Mouse (Mus musculus) ES-Bruce4 (cell line): Measurements from ENCODE around the gene Rxra. TPM values are rescaled to one million over a fixed set of nuclear protein-coding genes. Genes with fewer than 3 reads are reported as not detected.

Experiments
- H3K27ac ChIP-seq: 2 replicates; pipeline ENCODE4 v1.5.1; 2012; ENCODE audit warnings: low read length, inconsistent platforms; ENCODE audit not compliant: insufficient read depth
- H3K27me3 ChIP-seq: 2 replicates; pipeline ENCODE4 v1.6.1; 2012; ENCODE audit warnings: mild to moderate bottlenecking, low read length, inconsistent platforms; ENCODE audit not compliant: control insufficient read depth, poor library complexity, insufficient read depth, severe bottlenecking
- H3K36me3 ChIP-seq: 2 replicates; pipeline ENCODE4 v1.6.1; 2012; ENCODE audit warnings: inconsistent platforms, mild to moderate bottlenecking, low read length, moderate library complexity; ENCODE audit not compliant: control insufficient read depth, poor library complexity, insufficient read depth, severe bottlenecking
- H3K4me1 ChIP-seq: one replicate; pipeline ENCODE4 v1.8.1; 2011; ENCODE audit warnings: low read length; ENCODE audit not compliant: control insufficient read depth, insufficient read depth
- H3K4me3 ChIP-seq: 2 replicates; pipeline ENCODE4 v1.5.1; 2011; ENCODE audit warnings: low read depth, mild to moderate bottlenecking, low read length
- H3K9ac ChIP-seq: 2 replicates; pipeline ENCODE4 v1.6.1; 2012; ENCODE audit warnings: low read depth, mild to moderate bottlenecking, inconsistent platforms; ENCODE audit not compliant: poor library complexity, severe bottlenecking
- H3K9me3 ChIP-seq: replicated peaks from 2 replicates; pipeline ENCODE4 v1.6.1; 2012; ENCODE audit warnings: mild to moderate bottlenecking, low read length, inconsistent platforms; ENCODE audit not compliant: control insufficient read depth, poor library complexity, insufficient read depth, severe bottlenecking
- CTCF ChIP-seq: IDR thresholded peaks from one replicate; pipeline ENCODE4 v1.8.1; 2011; ENCODE audit warnings: low read depth, low read length
- EP300 ChIP-seq: IDR thresholded peaks from 2 replicates; pipeline ENCODE4 v1.6.1; 2011; ENCODE audit warnings: low read depth, low read length; ENCODE audit not compliant: insufficient read depth
- POLR2A ChIP-seq: IDR thresholded peaks from one replicate; pipeline ENCODE4 v1.8.1; 2011; ENCODE audit warnings: low read length; ENCODE audit not compliant: insufficient read depth
- polyA plus RNA-seq: library from polyadenylated mRNA; stranded (reverse); fragments of >200 nt; gene quantifications from 2 replicates; pipeline ENCODE4 v1.2.4, GENCODE M21; 2011; ENCODE audit warnings: low read depth; ENCODE audit not compliant: missing spikeins, insufficient read depth, insufficient read length

Gene Rxra
- polyA plus RNA-seq, 1 experiment: 10.0 TPM

DNA sequence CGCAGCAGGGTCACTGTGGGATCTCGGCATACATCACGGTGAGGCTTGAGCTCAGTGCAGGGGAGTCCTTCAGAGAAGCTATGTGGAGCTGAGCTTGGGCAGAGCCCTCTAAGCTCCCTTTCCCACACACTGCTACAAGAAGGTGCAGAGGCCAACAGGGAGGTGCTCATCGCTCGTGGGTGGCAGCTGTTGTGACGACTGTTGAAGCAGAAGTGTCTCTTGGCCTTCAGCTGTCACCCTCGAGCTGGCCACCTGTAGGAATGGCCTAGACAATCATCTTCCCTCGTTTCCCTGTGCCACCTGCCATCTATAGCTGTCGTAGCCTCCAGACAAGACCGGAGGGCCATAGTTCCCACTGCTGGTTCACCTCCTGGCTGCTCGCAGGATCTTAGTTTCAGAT is 72.7 kb downstream of the Rxra start:
- Histone ChIP-seq H3K4me1 (peaks cover 11% of the 10 kb centered on the region), H3K9me3 (no peaks in the 10 kb centered on the region), H3K9ac (no peak overlapping the region), H3K4me3 (no peak overlapping the region), H3K27ac (no peak overlapping the region), H3K36me3 (no peaks in the 10 kb centered on the region), H3K27me3 (no peaks in the 10 kb centered on the region)
- TF ChIP-seq CTCF (no peak), EP300 (no peak), POLR2A (no peak)

DNA sequence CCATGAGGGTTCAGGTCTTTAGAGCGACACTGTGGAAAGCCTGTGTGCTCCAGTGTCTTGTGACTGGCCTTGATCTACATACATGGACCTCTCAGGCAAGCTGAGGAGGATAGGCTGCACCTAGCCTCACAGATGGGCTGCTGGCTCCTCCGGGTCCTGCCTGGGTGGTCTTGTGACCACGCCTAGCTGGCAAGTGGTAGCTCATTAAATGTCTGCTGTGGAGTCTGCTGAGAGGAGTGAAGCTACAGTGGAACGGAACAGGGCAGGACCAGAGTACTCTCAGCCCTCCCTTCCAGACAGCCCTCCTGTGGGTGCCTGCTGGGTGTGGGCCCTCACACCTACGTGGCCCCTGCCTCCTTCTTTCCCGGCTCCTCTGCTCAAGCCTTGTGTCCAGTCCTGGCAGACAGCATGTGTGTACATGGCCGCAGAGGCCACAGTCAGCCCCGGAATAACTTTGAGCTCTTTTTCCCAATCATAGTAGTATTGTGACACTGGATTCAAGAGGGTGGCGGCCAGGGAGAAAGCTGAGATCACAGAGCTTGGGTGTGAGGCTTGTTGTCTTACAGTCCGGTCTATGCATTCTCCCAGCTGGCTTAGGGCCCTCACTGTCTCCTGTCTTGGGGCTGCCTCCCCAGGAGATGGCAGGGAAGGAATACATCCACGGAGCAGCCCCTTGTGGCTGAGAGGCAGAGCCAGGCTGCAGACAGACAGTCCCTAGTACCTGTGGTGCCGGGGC is 74.3 kb downstream of the Rxra start:
- Histone ChIP-seq H3K9me3 (no peaks in the 10 kb centered on the region), H3K27me3 (no peaks in the 10 kb centered on the region), H3K9ac (no peak overlapping the region), H3K4me1 (peaks cover 5% of the 10 kb centered on the region), H3K36me3 (no peaks in the 10 kb centered on the region), H3K4me3 (no peak overlapping the region), H3K27ac (no peak overlapping the region)
- TF ChIP-seq CTCF (no peak), EP300 (no peak), POLR2A (no peak)

DNA sequence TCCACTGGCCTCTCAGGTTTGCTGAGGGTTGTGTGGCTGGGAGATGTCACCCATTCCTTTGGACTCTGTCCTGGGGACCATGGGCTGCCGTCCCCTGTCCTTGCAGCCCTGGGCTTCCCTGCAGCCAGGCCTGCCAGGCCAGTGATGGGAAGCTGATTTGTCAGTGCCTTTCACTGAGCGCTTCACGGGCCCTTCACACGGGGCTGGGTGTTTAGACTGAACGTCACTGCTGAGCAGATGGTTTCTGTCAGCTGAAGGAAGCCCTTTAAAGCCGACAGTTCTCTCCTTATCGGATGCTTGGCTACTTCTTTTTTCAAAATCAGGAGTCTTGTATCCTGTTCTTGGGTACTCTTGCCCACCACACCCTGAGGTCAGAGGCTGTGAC is 74.9 kb downstream of the Rxra start:
- Histone ChIP-seq H3K27ac (no peak overlapping the region), H3K4me3 (no peak overlapping the region), H3K27me3 (no peaks in the 10 kb centered on the region), H3K36me3 (no peaks in the 10 kb centered on the region), H3K9ac (no peak overlapping the region), H3K4me1 (peaks cover 3% of the 10 kb centered on the region), H3K9me3 (no peaks in the 10 kb centered on the region)
- TF ChIP-seq POLR2A (no peak), CTCF (no peak), EP300 (no peak)

DNA sequence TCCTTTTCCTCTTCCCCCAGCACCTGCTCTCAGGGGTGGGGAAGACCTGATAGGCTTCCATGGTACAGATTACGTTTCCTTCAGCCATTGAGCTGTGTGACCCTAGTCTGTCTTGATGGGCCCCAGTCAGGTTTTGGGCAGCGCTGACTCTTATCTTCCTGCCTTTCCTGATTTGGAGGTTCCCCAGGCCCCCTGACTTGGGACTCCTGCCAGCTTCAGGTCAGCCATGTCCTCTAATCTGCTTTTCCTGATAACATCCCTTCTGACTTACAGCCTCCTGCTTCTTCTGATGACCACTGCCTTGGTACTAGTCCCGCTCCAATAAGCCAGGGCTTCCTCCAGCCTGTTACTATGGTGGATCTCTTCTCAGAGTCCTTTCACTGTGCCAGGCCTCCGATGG is 75.6 kb downstream of the Rxra start:
- Histone ChIP-seq H3K9ac (no peak overlapping the region), H3K27ac (no peak overlapping the region), H3K9me3 (no peaks in the 10 kb centered on the region), H3K27me3 (no peaks in the 10 kb centered on the region), H3K4me3 (no peak overlapping the region), H3K36me3 (no peaks in the 10 kb centered on the region), H3K4me1 (no peaks in the 10 kb centered on the region)
- no peak for TF ChIP-seq CTCF
- TF ChIP-seq EP300: no peak
- TF ChIP-seq POLR2A: no peak

DNA sequence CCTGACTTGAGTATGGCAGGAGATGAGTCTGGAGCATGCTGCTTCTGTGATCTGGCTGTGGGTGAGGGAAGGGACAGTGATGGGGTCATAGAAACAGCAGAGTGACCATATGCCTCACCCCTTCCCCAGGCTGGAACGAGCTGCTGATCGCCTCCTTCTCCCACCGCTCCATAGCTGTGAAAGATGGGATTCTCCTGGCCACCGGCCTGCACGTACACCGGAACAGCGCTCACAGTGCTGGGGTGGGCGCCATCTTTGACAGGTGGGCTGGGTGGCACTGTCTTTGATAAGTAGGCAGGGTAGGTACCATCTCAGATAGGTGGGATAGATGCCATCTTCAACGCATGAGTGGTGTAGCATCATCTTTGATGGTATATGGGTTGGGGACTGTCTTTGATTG is 77.9 kb downstream of the Rxra start:
- no peak overlapping the region for H3K27ac ChIP-seq
- no peak overlapping the region for H3K9ac ChIP-seq
- no peak overlapping the region for H3K4me3 ChIP-seq
- H3K4me1 ChIP-seq: no peaks in the 10 kb centered on the region
- H3K36me3 ChIP-seq: no peaks in the 10 kb centered on the region
- no peak for TF ChIP-seq CTCF
- TF ChIP-seq EP300: no peak
- TF ChIP-seq POLR2A: no peak
- H3K9me3 ChIP-seq: no peaks in the 10 kb centered on the region
- no peaks in the 10 kb centered on the region for H3K27me3 ChIP-seq

DNA sequence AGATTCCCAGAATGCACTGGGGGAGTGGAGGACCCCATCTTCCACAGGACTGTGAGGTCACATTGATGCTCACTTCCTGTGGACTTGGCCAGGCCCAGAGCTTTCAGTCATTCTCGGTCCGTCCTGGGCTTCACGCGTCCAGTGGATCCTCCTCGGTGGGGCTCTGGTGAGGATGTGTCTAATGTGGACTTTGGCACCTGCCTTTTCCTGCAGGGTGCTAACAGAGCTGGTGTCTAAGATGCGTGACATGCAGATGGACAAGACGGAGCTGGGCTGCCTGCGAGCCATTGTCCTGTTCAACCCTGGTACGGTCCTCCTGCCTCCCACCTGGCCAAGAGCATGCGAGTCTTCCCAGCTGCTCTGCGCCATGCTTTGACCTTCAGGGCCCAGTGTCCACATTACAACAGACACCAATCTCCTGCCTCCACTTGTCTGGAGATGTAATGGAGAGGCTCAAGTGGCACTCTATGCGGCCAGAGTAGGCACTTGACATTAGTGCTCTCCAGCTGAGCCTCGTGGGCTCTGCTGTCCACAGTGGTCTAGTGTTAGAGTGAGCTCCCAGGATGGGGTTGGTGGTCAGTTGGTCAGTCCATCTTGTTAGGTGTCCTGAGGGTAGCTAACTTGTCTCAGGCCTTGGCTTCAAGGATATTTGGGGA is 79.9 kb downstream of the Rxra start:
- H3K36me3 ChIP-seq: no peaks in the 10 kb centered on the region
- H3K4me1 ChIP-seq: no peaks in the 10 kb centered on the region
- H3K27me3 ChIP-seq: no peaks in the 10 kb centered on the region
- TF ChIP-seq CTCF: no peak
- no peak for TF ChIP-seq POLR2A
- TF ChIP-seq EP300: no peak
- no peak overlapping the region for H3K27ac ChIP-seq
- H3K9ac ChIP-seq: no peak overlapping the region
- H3K9me3 ChIP-seq: no peaks in the 10 kb centered on the region
- no peak overlapping the region for H3K4me3 ChIP-seq
